Mouse (Mus musculus) embryonic fibroblast, embryonic 13.5 days (primary cell): ENCODE data around the gene Wdr92.

ENCODE experiments used
- CTCF ChIP-seq: IDR thresholded peaks from 2 replicates; pipeline ENCODE4 v1.5.1; 2011; ENCODE audit warnings: mild to moderate bottlenecking, control low read depth, low read length, moderate library complexity, borderline replicate concordance; ENCODE audit not compliant: insufficient read depth
- POLR2A ChIP-seq: IDR thresholded peaks from 2 replicates; pipeline ENCODE4 v1.6.1; 2011; ENCODE audit warnings: low read depth, mild to moderate bottlenecking, control low read depth, low read length, moderate library complexity

DNA sequence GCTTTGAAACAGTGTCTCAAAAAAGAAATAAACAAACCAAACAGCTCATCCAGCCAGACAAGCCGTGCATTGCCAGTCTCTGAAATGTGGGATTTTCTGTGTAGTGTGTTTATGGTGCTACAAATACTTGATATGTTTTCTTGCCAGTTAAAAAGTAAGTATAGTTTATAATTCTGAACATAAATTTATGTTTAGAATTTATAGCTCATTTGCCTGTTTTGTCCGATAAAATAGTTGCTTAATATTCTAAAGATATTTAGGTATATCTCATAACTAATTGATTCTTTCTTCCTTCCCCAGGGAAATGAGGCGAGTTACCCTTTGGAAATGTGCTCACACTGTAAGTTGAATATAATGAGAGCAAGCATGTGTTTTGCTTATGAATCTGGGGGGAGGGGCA, at the start of gene Wdr92:
- TF ChIP-seq CTCF (no peak), POLR2A (no peak)
